Mouse (Mus musculus): ENCODE results near the gene Mrps18c.

GRCm38 (mm10) chr5:100792261-100792660 lies 6.2 kb upstream of the Mrps18c start:
- TF ChIP-seq EP300 (IDR thresholded peaks at IDR 0.05; ENCODE audit: low read depth) (no peak), CTCF (IDR thresholded peaks at IDR 0.05; ENCODE audit: low read depth) (no peak)
